Mouse (Mus musculus) spleen, adult 12 weeks (tissue): Measurements from ENCODE around the gene Mkrn2os.

ENCODE experiments used
- DNase-seq: peaks from one replicate; pipeline ENCODE4 v3.0.0; 2022; ENCODE audit warnings: low spot score

The Mkrn2os gene

DNA sequence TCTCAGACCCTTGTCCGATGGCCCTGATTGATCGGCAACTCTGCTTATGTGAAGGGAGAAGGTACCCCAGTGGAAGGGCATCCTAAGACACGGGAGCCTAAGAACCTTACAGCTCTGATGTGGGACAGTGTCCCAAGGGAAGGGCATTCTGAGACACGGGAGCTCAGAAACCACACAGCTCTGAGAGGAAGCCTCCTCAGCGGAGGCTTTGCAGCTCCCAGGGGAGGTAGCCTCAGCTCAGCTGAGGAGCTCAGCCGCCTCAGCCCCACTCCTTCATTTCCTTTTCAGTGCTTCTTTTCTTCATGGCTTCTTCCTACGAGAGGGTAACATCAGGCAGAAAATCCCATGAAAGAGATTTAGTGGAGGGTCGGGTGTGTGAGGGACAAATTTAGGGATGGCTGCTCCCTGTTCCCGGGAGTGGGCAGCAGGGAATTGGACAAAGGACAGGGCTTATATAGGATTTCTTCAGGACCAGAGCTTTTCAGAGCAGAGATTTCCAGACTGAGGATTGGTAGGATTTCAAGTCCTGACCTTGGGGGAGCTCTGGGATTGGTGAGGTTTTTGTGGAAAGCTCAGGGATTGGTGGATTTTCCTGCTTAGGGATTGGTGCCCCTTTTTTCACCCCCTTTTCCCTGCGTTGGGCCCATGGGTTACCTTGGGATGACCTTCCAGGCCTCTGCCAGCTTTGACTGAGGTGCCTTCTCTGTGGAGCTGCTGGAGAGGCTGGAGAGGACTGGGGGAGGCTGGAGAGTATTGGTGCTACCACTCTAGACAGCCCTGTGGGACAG lies 9.9 kb downstream of the Mkrn2os start:
- DNase-seq, result no peak

DNA sequence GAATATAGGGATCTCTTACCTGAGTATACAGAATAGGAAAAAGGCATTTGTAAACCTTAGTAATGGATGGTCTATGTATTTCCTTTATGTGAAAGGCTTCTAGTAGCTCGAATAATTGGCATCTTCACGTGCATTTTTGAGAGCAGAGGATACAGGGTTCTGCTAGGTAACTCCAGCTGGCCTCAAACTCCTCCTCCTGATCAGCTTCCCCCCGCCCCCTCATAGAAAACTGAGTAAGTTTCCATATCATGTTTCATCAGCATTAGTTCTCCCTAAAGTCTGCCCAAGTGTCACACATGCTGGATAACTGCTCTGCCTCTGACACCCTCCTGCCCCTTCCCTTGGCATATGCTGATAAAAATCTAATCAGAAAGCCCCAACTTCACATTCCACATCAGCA lies 11.6 kb downstream of the Mkrn2os start:
- no peak for DNase-seq

DNA sequence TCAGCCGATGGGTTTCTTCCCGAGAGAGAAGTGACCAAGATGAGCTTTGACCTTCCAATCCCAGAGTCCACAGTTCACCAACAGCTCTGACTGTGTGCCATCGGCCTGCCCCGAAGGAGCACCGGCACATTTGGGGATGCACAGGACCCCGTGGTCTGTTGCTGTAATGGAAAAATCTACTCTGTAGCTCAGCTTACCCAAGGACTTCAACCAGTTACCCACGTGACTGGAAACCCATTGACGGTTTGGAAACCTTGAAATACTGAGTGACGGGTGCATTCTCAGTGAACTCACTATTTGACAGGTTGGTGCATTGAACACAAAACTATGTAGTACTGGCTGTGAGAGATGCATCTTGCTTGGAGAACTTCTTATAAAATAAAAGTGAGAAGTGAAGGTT lies 14.4 kb downstream of the Mkrn2os start:
- no peak for DNase-seq

DNA sequence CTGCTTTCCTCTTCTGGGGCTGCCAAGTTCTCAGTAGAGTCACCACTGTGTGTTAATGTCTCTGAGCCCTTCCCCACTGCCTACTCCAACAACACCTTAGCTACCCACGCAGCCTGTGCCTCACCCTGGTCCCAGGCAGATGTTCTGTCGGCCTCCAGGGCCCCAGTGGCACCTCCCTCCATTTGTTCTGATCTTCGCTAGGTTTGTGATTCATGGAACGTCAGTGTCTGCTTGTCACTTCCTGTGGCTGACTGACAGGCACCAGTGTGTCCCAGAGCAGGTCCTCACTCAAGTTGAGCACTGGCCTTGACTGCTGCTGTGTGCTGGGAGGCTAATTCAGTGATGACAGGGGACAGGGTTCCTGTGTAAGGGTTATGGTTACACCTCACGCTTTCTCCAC lies 15.0 kb downstream of the Mkrn2os start:
- DNase-seq, result no peak

DNA sequence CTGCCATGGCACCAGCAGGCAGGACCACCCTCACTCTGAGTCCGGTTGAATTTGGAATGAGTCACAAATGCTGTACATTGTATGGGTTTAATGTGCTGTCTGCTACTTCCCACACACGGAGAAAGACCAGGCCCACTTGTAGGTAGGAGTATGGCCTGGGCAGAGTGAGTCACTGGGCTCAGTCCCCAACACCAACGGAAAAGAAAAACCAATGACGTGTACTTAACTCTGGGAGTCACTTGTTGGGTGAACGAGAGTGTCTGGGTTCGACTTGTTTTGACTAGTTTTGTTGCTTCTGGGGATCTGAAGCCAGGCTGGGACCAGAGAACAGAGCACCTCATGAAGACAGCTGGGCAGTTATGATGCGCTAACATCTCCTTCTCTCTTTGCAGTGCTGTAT lies 18.2 kb downstream of the Mkrn2os start:
- no peak for DNase-seq

DNA sequence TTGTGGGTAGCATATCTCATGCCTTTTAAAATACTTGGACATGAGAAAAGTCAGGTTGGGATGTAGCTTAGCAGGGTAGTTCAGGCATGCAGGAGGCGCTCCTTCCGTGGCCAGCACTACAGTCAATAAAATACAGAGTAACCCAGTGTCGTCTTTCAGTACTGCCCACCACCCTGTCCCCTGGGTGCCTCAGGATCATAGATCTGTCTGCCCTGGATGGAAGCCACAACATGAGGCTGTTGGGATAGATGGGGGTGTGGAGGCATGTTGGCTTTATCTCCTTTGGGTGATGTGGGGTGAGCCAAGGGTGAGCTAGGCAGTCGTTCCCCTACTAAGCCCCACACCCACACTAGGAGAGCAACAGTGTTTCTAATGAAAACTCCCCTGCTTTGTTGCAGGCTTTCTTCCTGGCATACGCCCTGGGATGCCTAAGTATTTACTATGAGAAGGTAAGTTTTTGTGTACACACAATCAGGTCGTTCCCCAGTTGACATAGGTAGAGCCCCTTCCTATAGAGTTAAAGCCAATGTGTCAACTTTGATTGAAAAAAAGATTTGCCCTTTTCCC lies 26.8 kb downstream of the Mkrn2os start:
- DNase-seq, result no peak

DNA sequence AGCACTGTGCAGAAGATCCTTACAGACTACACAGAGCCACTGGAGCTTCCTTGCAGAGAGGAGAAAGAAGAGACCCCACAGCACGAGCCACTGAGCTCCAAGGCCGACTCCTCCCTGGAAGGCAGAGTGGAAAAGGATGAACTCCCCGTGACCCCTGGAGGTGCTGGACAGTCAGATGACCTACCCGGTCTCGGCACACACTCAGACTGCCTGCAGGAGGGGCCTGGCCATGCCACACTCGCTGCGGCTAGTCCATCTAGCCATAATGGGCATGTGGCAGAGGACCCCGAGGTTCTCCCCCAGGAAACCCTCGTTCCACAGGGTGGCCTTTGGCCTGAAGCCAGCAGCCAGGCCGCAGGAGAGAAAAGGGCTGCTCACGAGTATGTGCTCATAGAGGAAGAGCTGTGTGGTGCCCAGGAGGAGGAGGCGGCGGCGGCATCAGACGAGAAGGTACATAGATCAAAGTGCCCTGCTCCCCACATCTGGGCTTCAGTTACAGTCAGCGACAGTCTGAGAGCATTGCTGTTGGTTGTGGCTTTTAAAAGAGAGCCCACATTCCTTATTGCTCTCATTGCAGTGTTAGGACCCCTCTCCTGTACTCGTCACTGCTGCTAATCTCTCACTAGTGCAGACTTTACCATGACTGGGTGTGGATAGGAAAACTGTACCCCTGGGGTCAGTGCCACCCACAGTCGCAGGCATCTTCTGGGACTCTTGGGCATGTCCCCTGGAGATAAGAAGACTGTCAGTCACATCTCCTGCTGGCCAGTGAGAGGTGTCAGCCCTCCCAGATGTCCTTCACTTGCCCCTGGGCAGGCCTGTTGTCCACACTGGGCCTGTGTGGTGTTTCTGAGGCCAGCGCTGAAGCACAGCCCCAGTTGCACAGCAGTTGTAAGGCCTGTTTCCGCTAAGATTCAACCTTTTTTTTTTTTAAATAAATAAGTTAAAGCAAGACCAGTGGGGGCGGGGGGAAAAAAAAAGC lies 32.4 kb downstream of the Mkrn2os start:
- no peak for DNase-seq

DNA sequence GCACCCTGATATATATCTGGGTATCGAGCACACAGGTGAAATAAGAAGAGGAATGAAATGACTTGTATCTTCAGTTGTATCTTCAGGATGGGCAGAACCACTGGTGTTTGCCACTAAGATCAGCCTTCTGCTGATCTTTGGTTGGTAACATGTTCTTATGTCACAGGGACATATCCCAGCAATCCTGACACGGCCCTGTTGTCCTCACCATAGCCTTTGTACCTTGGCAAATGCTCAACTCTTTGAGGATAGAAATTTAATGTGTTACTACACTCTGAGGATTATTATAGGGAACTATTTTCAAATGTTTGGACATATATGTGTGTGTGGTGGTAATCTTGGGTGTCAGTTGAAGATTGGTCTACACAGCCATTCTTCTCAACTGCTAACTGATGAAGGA lies 34.2 kb downstream of the Mkrn2os start:
- no peak for DNase-seq

DNA sequence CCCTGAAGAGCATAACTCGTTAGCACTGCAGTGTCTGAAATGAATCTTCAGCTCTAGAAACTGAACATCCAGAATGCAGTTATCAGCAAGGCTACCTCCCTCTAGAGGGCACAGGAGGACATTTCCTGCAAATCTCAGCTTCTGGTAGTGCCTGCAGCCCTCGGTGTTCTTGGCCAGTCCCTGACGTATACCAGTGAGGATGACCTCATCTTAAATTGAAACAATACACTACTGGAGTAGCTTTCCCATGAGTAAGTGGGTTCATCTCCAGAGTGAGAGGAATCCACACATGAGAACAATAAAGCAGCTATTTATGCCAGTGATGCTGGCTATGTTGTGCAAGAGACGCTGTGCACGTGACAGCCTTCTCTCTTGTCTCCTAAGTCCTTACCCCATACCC lies 36.9 kb downstream of the Mkrn2os start:
- no peak for DNase-seq

DNA sequence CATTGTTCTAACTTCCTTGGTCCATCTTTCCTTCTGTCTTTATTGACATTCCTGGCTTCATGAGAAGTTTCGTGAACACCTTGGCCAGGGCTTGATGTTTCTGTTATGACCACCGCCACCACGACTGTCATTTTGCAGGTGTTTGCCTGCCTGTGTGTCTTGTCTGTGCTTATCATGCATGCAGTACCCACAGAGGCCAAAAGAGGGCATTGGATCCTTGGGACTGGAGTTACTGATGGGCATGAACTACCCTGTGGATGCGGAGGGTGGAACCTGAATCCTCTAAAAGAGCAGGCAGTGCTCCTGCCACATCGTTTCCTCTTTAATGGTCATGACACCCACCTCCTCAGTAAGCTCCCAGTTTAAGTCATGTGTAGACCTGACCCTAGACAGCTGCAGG lies 46.1 kb downstream of the Mkrn2os start:
- peak; percentile 31 for DNase-seq

DNA sequence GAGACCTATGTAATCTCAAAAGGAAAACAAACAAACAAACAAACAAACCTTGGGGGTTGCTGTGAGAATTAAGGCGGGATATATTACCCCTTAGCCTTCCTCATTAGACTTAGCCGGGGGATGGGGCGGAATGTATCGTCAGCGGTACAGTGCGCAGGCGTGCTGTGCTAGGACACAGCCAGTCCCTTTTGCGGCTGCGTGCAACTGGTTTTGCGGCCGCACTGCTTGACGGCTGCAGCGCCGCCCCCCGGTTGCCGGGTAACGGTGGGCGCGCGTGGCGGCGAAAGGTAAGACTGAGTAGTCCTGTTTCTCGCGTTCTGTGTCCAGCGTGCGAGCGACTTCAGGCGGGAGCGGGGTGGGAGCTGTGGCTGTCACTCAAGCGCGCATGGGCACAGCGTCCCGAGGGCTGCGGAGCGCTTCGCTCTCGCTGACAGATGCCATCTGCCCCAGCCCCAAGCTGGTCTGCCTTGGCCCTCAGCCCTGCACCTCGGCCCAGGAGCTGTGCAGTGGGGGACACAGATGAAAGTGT lies 47.9 kb downstream of the Mkrn2os start, which contains the start of gene Tsen2:
Tsen2 (plus strand) TSS at position 223 of the 529 bp plus-strand sequence.
- DNase-seq, result peak; percentile 93

DNA sequence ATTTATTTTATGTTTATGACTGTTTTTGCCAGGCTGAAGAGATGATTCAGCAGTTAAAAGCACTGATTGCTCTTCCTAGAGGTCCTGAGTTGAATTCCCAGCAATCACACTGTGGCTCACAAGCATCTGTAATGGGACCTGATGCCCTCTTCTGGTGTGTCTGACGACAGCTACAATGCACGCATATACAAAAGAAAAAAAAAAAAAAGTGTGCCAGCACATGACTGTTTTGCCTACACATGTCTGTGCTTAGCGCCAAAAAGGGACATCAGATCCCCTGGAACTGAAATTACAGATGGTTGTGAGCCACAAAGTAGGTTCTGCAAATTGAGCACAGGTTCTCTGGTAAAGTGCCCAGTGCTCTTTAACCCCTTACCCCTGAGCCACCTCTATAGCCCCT lies 50.0 kb downstream of the Mkrn2os start:
- DNase-seq, result no peak

DNA sequence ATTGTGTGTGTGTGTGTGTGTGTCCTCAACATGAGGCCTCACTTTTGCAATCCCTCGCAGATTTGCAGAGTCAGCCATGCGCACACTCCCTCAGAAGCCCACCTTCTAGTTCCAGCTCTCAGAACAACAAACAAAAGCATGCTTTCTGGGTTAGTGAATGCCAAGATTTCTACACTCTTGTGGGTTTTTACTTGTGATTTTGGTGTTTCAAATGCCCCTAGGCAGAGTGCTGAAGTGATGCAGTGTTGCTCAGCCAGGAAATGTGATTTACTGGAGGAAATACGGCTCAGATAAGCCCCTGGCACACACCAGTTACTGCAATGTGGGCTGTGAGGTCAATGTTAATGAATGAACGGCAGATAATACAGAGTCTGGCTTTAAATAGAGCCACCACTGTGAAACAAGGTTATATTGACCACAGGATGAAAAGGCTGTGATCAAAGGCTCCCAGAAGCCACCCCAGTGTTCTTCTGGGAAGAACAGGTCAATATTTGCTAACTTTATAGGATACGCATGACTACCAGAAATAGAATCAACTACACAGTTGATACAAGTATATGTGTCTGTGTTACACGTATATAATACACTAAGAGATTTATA lies 50.6 kb downstream of the Mkrn2os start:
- DNase-seq, result no peak

DNA sequence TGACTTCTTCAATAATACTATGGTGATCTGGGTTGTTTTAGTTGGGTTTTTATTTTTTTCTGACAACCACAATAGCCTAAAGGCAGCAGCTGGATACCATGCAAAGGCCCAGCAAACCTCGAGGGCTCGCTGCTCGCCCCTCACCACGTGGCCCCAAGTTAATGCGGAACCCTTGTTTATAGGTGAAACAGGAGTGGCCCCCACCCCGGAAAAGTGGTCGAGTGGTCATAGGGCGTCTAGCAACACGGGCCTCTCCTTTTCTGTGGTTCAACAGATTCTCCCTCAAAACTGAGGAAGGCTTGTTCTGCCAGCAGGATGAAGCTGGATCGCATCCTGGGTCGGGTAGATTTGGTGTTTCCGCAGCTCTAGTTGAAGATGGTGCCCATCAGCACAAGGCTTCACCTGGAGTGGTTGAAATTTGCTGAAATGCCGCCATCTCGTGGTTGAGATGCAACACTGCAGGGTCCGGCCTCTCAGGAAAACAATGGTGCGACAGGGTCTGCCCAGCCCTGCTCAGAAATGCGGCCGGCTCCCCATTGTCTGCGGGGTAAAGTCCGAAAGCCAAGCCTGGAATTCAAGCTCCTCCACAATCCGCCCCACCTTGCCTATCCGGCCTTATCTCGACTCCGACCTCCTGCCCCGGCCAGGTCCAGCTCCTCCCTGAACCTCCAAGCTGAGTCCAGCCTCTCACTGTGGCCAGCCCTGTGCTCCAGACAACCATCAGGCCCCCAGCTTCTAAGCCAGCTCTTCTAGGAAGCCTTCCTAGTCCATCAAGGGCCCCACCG lies 53.5 kb downstream of the Mkrn2os start:
- peak; percentile 46 for DNase-seq

DNA sequence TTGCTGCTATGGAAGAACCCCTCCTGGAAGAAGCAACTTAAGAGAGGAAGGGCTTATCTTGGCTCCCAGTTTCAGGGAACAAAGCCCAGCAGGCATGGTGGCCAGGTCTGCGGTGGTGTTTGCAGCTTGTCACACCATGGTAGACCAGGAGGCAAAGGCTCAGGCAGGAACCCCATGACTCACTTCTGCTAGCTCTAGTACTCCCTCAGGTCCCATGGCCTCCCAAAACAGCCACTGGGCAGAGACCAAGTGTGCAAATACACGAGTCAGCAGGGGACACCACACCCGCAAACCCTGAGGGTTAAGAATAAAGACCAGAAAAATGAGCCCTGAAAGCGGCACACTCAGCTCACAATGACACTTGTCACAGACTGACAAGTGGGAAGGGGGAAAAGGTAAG lies 56.2 kb downstream of the Mkrn2os start:
- DNase-seq, result no peak

DNA sequence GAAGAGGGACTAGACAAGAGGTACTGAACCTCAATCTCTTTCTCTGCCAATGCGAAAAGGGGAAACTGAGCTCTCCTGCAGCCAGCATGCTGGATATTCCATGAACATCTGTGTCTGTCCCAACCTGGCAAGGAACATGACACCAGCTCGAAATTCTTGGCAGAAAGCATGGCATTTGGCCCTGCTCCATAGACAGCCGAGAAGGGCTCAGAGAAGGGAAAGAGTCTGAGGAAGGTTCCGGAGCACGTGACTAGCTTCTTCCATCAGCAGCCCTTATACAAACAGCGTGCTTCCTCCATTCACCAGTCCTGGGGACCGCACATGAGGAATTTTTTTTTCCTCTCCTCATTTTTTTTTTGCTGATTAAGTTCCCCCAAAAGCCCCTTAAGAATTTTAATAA lies 57.8 kb downstream of the Mkrn2os start:
- no peak for DNase-seq
